Mouse (Mus musculus): ENCODE results near the gene Dda1. TPM values are rescaled to one million over a fixed set of nuclear protein-coding genes. Genes with fewer than 3 reads are reported as not detected.

Gene Dda1
- total RNA-seq, 2 experiments from 2014 or later, result 29.1 to 29.9 TPM

DNA sequence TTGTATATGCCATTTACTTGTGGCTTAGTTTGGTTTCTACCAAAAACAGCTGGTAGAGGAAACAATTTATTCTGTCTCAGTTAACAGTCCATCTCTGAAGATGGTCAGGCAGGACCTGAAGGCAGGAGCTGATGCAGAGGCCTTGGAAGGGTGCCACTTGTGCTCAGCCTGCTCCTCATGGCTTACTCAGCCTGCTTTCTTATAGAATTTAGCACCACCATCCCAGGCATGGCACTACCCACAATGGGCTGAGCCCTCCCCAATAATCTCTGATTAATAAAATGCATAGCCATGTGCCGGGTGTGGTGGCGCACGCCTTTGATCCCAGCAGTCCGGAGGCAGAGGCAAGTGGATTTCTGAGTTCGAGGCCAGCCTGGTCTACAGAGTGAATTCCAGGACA is 2.8 kb upstream of the Dda1 start:
- no peak for DNase-seq (ENCODE audit: low spot score)
- intact Hi-C loops (cut with DNase I), result no loop called here

GRCm38 (mm10) chr8:71467201-71467600 is 1.8 kb upstream of the Dda1 start:
- no peak for DNase-seq (ENCODE audit: low spot score)
- intact Hi-C loops (cut with DNase I), result no loop called here

GRCm38 (mm10) chr8:71468001-71468400 is 998 bp upstream of the Dda1 start:
- intact Hi-C loops (cut with DNase I), result no loop called here
- no peak for DNase-seq (ENCODE audit: low spot score)

DNA sequence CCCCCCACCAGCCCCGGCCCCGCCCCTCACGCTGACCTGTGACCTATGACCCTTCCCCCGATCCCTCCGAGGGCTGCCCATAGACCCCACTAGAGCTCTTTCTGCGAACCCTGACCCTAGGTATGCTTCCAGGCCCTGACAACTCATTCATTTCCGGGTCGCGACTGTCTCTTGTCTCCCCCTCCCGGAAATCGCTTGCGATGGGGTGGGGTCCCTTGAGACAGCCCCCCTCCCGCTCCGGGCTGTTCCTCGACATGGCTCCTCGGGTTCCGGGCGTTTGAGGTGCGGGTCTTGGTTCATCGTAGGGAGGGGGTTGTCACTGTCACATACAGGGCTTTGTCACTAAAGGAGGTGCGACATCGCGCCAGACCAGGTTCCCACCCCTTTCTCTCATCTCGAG is 412 bp downstream of the Dda1 start:
- no peak for DNase-seq (ENCODE audit: low spot score)
- intact Hi-C loops (cut with DNase I), result no loop called here

DNA sequence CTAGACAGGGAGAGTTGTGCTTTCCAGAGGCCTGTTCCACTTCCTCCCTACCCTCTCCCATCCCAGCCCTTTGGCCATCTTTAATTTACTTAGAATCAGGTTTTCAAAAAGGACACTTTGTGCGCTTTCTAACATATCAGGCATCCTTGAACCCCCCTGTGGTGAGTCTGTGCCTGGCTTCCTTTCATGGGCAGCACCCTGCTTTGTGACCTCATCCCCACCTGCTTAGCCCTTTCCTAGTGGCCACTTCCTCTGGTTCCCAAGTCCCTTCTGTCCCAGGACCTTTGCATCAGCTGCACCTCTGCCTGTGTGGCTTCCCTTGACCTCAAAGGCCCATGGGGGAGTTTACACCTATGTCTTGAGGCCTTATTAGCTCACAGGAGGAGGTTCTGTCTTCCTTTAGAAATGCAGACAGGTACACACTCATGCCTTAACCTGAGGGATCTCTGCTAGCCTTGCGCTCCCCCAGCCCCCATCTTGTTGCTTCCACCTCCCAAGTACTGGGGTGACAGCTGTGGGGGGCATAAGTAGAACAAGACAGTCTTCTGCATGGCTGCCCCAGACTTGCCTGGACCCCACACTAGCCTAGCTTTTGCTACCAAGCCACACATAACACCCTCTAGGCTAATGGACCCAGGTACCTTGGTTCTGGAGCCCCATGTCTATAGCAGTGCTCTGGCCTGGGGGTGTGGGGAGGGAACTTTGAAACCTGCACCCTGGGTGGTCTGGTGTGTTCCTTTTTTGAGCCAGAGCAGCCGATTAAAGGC is 1.3 kb downstream of the Dda1 start:
- intact Hi-C loops (cut with DNase I), result loop anchor here (10.0 kb wide), 1 partner anchor 576 kb away; the partner anchor contains the start of genes Rpl18a and Slc5a5
- no peak for DNase-seq (ENCODE audit: low spot score)

DNA sequence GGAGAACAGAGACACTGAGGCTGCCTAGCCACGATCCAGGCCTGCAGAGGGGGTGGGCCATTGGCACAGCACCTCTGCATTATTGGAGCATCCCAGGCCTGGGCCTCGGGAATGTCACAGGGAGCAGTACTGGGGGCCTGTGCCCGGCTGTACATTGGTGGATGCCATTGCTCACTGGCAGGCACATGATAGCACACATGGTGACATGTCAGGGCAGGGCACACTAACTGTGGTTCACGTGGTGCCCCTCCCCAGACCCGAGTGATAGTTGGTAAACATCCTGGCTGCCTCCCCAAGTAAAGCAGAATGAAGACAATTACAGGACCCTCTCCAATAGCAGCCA is 1.9 kb downstream of the Dda1 start:
- DNase-seq (ENCODE audit: low spot score), result no peak
- intact Hi-C loops (cut with DNase I), result loop anchor here (10.0 kb wide), 1 partner anchor 576 kb away; the partner anchor contains the start of genes Rpl18a and Slc5a5

- intact Hi-C loops (cut with DNase I), result loop anchor here (10.0 kb wide), 1 partner anchor 577 kb away; the partner anchor contains the start of genes Rpl18a and Slc5a5
- no peak for DNase-seq (ENCODE audit: low spot score)
Observed at GRCm38 (mm10) chr8:71471861-71472260, 2.9 kb downstream of the Dda1 start.

DNA sequence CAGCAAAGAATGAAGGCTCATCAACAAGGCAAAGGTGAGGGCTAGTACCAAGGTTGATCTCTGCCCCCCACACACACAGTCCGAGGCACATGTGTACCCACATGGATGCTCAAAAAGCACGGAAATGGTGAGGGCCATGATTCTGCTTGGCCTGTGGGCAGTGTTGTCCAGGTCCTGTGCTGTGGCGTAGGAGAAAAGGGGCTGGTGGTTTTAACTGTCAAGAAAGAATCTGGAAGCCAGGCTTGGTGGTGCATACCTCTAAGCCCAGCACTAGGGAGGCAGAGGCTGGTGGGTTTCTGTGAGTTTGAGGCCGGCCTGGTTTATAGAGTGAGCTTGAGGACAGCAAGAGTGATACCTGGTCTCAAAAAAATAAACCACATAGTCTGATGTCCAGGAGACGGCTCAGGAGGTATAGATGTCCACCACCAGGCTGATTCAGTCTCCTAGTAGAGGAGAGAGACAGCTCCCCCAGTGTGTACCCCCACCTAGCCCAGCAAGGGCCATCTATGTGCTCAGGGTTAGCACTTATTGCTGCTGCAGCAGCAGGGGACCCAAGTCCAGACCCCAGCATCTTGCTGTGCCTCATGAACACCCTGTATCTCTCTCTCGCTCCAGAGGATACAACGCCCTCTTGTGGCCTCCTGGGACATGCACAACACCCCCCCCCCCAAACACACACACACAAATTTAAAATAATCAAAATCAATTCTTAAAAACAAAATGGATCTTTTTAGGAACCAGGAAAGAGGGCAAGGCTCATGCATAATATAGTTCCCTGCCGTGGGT is 3.8 kb downstream of the Dda1 start:
- intact Hi-C loops (cut with DNase I), result loop anchor here (10.0 kb wide), 1 partner anchor 578 kb away; the partner anchor contains the start of genes Rpl18a and Slc5a5
- no peak for DNase-seq (ENCODE audit: low spot score)

DNA sequence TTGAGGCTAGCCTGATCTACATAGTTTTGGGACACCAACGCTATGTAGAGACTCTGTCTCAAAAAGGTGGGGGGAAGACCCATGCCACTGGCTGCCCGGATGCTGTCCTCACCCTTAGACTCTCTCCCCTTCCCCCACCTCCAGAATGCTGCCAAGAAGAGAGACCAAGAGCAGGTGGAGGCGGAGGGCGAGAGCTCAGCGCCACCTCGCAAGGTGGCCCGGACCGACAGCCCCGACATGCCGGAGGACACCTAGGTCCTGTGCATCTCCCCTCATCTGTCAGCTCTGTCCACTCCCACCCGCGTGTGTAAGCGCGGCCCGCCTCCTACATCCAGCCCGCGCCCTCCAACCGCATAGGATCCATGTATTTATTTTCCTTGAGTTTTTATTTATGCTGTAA is 5.3 kb downstream of the Dda1 start:
- intact Hi-C loops (cut with DNase I), result loop anchor here (10.0 kb wide), 1 partner anchor 580 kb away; the partner anchor contains the start of genes Rpl18a and Slc5a5
- DNase-seq (ENCODE audit: low spot score), result no peak

DNA sequence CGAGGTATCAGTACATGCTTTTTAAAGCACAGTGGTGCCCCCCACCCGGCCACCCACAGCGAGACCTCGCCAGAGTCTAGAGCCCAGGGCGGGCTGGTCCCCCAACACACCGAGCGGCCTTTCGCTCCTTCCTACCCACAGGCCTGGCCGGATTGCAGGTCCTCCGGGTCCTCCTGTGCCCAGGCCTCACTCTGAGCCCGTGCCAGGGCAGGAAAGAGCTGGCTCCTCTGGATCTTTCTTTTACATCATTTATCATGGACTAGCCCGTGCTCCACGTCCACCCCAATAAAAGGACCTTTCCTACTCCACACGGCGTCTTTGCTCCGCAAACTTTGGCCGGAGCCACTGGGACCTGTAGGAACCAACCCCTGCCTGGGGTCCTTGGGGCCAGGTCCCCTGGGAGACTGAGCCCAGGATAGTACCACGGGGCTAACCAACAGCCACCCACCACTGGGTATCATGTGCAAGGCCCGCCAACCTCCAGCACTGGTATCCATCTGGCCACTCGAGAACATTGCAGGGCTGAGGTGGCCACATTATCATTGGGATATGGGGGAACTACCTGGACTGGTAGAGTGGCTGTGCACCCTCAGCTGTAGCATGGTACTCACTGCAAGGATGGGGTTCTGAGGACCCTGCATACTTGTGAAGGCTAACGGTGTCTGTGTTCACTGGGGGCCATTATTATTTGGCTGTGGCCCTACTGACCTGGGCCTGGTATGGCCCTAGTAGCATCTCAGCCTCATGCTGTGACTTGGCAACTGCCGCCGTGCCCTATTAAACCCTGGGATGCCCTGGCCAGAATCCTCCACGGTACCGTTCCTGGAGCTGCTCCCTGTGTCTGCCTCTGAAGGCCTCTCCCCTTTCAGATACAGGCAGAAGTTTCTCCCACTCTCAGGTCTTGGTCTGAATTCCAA is 6.0 kb downstream of the Dda1 start:
- no peak for DNase-seq (ENCODE audit: low spot score)
- intact Hi-C loops (cut with DNase I), result loop anchor here (10.0 kb wide), 1 partner anchor 580 kb away; the partner anchor contains the start of genes Rpl18a and Slc5a5

GRCm38 (mm10) chr8:71475702-71476075 is 6.7 kb downstream of the Dda1 start:
- intact Hi-C loops (cut with DNase I), result loop anchor here (10.0 kb wide), 1 partner anchor 581 kb away; the partner anchor contains the start of genes Rpl18a and Slc5a5
- no peak for DNase-seq (ENCODE audit: low spot score)

DNA sequence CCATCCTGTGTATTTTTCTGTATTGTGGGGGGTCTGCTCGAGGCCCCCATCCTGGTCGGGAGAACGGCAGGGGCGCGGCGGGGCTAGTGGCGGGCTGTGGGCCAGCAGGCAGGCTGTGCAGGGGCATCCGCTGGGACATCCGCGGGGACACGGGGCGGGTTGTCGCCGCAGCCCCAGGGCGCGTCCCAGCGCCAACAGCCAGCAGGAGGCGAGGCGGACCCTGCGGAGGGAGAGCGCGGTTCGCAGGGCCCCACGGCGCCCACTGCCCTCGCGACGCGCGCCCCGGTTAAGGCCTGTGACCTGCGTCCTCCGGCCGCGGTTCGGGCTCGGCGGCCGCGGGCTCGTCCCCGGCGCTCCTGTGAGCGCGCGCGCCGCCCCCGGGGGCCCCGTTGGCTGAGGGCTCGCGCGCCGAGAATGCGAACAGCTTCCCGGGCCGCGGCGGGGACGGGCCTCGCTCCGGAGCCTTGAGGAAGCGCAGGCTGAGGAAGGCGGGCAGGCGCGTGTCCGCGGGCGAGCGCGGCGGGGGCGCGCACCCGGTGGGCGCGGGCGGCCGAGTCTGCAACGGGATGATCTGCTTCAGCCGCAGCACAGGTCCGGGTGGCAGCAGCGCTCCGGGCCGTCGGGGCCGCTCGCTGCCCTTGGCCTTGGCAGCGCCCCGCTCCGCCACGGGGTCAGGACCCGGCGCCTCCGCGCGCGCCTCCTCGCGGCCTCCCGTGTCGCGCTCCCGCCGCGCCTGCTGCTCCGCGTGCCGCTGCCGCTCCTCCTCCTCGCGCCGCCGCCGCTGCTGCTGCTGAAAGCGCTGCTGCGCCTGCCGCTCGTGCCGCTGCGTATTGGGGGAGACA is 7.3 kb downstream of the Dda1 start:
- intact Hi-C loops (cut with DNase I), result loop anchor here (10.0 kb wide), 1 partner anchor 582 kb away; the partner anchor contains the start of genes Rpl18a and Slc5a5
- DNase-seq (ENCODE audit: low spot score), result peak; percentile 77

DNA sequence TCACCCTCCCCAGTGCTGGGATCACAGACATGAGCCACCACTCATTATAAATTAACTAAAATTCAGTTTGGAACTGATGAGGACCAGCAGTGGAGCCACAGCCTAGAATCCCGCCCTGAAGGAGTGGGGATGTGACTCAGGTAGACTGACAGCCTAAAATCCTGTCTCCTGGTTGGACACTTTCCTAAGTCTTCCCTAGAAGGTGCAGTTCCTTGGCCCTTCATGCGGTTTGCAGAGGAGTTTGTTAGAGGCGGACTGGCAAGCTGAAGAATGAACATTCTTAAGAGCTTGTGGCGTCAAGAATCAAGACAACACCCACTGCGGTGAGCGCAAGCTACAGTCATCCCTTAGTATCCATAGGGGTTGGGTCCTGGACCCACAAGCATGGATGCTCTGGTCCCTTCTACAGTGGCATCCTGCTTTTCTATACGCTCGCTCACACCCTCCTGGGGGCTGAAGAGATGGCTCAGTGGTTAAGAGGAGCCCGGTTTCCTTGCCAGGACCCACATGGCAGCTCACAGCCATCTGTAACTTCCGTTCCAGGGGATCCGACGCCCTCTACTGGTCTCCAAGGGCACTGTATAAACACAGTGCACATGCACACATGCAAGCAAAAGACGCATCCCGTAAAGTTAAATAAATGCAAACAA is 8.3 kb downstream of the Dda1 start:
- intact Hi-C loops (cut with DNase I), result loop anchor here (10.0 kb wide), 1 partner anchor 583 kb away; the partner anchor contains the start of genes Rpl18a and Slc5a5
- no peak for DNase-seq (ENCODE audit: low spot score)

GRCm38 (mm10) chr8:71478943-71479342 is 9.9 kb downstream of the Dda1 start:
- DNase-seq (ENCODE audit: low spot score), result no peak
- intact Hi-C loops (cut with DNase I), result loop anchor here (10.0 kb wide), 1 partner anchor 584 kb away; the partner anchor contains the start of genes Rpl18a and Slc5a5

DNA sequence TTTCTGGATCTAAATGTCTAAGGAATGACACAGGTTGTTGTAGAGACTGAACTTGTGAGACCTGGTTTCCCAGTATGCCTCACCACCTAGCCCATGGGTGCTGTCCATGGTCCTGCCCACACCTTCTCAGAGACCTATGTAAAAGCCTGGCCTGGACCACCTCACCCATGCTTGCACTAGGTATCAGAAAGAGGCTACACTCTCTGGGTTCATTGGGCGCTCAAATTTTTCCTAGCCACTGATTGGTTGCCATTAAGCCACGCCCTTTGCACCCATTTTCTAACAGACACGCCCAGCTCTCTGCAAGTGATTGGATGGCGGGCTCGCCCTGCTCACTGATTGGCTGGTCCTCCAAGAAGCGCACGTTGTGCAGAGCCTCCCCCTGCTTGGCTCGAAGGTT is 14.9 kb downstream of the Dda1 start:
- DNase-seq (ENCODE audit: low spot score), result no peak
- intact Hi-C loops (cut with DNase I), result no loop called here

DNA sequence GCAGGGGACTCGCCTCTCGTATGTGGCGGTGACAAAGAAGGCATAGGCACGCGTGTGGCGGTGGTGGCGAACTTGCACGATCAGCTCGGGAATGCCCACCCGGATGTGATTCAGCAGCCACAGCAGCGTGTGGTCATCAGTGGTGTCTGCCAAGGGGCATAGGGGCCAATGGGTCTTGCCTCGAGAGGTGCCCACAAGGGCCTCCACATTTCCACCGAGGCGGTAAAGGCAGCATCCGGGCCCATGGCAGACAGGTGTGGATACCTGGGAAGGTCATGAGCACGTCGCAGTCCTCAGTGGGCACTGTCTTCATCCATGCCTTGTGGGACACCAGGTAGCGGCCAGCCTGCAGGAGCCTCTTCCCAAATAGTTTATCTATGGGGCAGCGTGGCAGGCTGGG is 15.7 kb downstream of the Dda1 start:
- DNase-seq (ENCODE audit: low spot score), result no peak
- intact Hi-C loops (cut with DNase I), result no loop called here

- intact Hi-C loops (cut with DNase I), result no loop called here
- DNase-seq (ENCODE audit: low spot score), result peak; percentile 65
Observed at GRCm38 (mm10) chr8:71485142-71486135, 16.4 kb downstream of the Dda1 start, which contains the start of gene Ano8. Ano8 (minus strand) TSS chr8:71485963.

Data from heart, postnatal 25 days (tissue).